Mouse (Mus musculus): ENCODE measurements around the gene Gpr160. TPM values are rescaled to one million over a fixed set of nuclear protein-coding genes. Genes with fewer than 3 reads are reported as not detected.

Gene Gpr160
- polyA plus RNA-seq, 1 experiment from 2014 or later, result 3.2 TPM

GRCm38 (mm10) chr3:30917160-30917559 lies 61.4 kb downstream of the Gpr160 start:
- H3K27me3 ChIP-seq, result no peaks in the 10 kb centered on the region
- peaks cover 46% of the 10 kb centered on the region for H3K36me3 ChIP-seq
- no peak overlapping the region for H3K4me2 ChIP-seq (replicated peaks)
- no peak overlapping the region for H3K27ac ChIP-seq
- H3K9me3 ChIP-seq, result no peaks in the 10 kb centered on the region
- H3K4me1 ChIP-seq, result no peaks in the 10 kb centered on the region
- ATAC-seq (ENCODE audit: insufficient number of reproducible peaks, insufficient read depth, low FRiP score, low TSS enrichment), result no peak
- no peak overlapping the region for H3K4me3 ChIP-seq
- WGBS, result 77% methylated on average over 4 of the region's 4 CpGs
- H3K9ac ChIP-seq, result no peak overlapping the region

- WGBS, result 94% methylated on average over 3 of the region's 3 CpGs
- ATAC-seq (ENCODE audit: insufficient number of reproducible peaks, insufficient read depth, low FRiP score, low TSS enrichment), result no peak
- no peaks in the 10 kb centered on the region for H3K4me1 ChIP-seq
- H3K9me3 ChIP-seq, result no peaks in the 10 kb centered on the region
- no peak overlapping the region for H3K9ac ChIP-seq
- peaks cover 37% of the 10 kb centered on the region for H3K36me3 ChIP-seq
- H3K4me2 ChIP-seq (replicated peaks), result no peak overlapping the region
- no peak overlapping the region for H3K27ac ChIP-seq
- H3K4me3 ChIP-seq, result no peak overlapping the region
- no peaks in the 10 kb centered on the region for H3K27me3 ChIP-seq
Observed at GRCm38 (mm10) chr3:30927664-30928063, 71.9 kb downstream of the Gpr160 start.

DNA sequence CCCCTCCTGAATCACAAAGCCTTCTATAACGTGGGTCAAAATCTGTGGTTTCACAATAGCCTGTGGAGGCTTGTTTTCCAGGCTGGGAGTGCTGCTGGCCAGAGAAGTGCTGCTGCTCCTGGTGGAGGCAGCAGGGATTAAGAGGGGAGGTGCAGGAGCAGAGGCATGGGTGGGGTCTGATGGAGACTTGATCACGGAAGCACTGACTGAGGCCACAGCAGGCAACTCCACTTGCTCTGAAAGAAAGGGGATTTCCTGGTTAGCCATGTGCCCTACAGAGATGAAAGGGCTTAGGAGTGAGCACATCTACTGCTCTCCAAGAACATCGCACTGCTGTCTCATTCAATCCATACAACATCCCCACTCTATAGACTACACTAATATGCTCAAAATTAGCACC lies 74.1 kb downstream of the Gpr160 start:
- Histone ChIP-seq H3K4me2 (replicated peaks) (no peak overlapping the region), H3K36me3 (peaks cover 37% of the 10 kb centered on the region), H3K27ac (no peak overlapping the region), H3K4me3 (no peak overlapping the region), H3K9ac (no peak overlapping the region), H3K27me3 (no peaks in the 10 kb centered on the region), H3K4me1 (no peaks in the 10 kb centered on the region), H3K9me3 (no peaks in the 10 kb centered on the region)
- ATAC-seq (ENCODE audit: insufficient number of reproducible peaks, insufficient read depth, low FRiP score, low TSS enrichment), result no peak
- 51% methylated on average over 3 of the region's 3 CpGs for WGBS

- no peak for ATAC-seq (ENCODE audit: insufficient number of reproducible peaks, insufficient read depth, low FRiP score, low TSS enrichment)
- H3K36me3 ChIP-seq, result peaks cover 29% of the 10 kb centered on the region
- H3K27me3 ChIP-seq, result no peaks in the 10 kb centered on the region
Observed at GRCm38 (mm10) chr3:30934384-30934783, 78.6 kb downstream of the Gpr160 start.

More at GRCm38 (mm10) chr3:30934384-30934783, 78.6 kb downstream of the Gpr160 start:
- H3K9ac ChIP-seq, result no peak overlapping the region
- H3K4me1 ChIP-seq, result no peaks in the 10 kb centered on the region
- no peak overlapping the region for H3K4me2 ChIP-seq (replicated peaks)
- no peak overlapping the region for H3K4me3 ChIP-seq
- H3K9me3 ChIP-seq, result no peaks in the 10 kb centered on the region
- no peak overlapping the region for H3K27ac ChIP-seq

Other genes starting within 250 kb of the Gpr160 start
- gene Lrriq4, start 211.4 kb upstream of the Gpr160 start, polyA plus RNA-seq (2016; fragmentation: Nextera tagmentation; extraction: Ambion mirVana), result not detected in 2 replicates
- gene Lrrc34, start 208.1 kb upstream of the Gpr160 start, polyA plus RNA-seq (2016; fragmentation: Nextera tagmentation; extraction: Ambion mirVana), result 1.4 and 2.0 TPM in 2 replicates
- gene Lrrc31, start 156.1 kb upstream of the Gpr160 start, polyA plus RNA-seq (2016; fragmentation: Nextera tagmentation; extraction: Ambion mirVana), result not detected in 2 replicates
- not detected in 2 replicates for gene Samd7, start 109.7 kb upstream of the Gpr160 start, polyA plus RNA-seq (2016; fragmentation: Nextera tagmentation; extraction: Ambion mirVana)
- 84.0 and 85.0 TPM in 2 replicates for gene Sec62, start 63.1 kb upstream of the Gpr160 start, polyA plus RNA-seq (2016; fragmentation: Nextera tagmentation; extraction: Ambion mirVana)
- gene Phc3, start 113.5 kb downstream of the Gpr160 start, polyA plus RNA-seq (2016; fragmentation: Nextera tagmentation; extraction: Ambion mirVana), result 6.2 and 6.7 TPM in 2 replicates
- gene Prkci, start 139.8 kb downstream of the Gpr160 start, polyA plus RNA-seq (2016; fragmentation: Nextera tagmentation; extraction: Ambion mirVana), result 46.9 and 52.2 TPM in 2 replicates
- gene Skil, start 239.1 kb downstream of the Gpr160 start, polyA plus RNA-seq (2016; fragmentation: Nextera tagmentation; extraction: Ambion mirVana), result 33.5 and 34.9 TPM in 2 replicates

Data from embryonic facial prominence, embryonic 12.5 days (tissue).